Mouse (Mus musculus) adrenal gland, postnatal 36 days (tissue): Measurements from ENCODE around the gene Btbd10. TPM values are rescaled to one million over a fixed set of nuclear protein-coding genes. Genes with fewer than 3 reads are reported as not detected.

ENCODE experiments used
- DNase-seq, 2 experiments: peaks; one replicate each; pipeline ENCODE4 v3.0.0; 2021; ENCODE audit warnings: mixed read lengths in 1 of 2
- total RNA-seq, 2 experiments: library from RNA; stranded (reverse); gene quantifications; 2 replicates each; pipeline ENCODE4 v1.2.3; 2021

The Btbd10 gene
- total RNA-seq, 2 experiments from 2014 or later: 16.6 to 17.8 TPM

DNA sequence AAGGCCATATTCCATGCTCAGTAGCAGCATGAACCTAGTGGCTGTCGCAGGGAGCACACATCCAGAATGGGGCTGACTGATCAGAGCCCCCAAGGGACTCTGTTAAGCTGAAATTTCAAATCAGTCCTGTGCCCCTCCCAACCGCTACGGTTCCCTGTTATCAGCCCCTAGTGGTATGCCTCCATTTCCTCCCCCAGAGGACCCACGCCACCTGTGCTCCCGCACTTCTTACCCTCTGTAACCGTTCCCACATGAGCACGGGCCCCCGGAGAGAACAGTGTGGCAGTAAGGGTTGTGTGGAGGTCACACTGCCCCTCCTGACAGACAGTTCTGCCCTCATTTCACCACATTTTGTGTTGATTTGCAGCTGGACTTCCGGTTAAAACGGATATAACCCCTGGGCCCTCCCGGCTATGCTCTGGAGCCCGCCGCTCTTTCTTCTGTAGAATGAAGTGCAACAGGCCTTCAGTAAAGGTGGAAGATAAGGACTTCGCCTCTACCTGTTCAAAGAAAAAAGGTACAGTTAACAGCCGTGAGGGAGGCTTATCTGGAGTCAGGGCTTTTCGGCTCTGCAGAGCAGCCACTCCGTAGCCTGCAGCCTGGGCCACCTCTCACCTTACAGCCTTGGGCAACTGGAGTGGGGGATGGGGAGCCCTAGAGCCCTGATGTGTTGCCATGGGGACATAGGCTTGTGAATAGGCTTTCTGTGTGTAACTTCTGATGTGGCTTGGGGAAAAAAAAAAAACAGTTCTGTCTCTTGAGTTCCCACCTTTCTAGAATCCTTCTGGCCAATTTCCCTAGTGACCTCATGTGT is 73.9 kb downstream of the Btbd10 start:
- no peak for DNase-seq

DNA sequence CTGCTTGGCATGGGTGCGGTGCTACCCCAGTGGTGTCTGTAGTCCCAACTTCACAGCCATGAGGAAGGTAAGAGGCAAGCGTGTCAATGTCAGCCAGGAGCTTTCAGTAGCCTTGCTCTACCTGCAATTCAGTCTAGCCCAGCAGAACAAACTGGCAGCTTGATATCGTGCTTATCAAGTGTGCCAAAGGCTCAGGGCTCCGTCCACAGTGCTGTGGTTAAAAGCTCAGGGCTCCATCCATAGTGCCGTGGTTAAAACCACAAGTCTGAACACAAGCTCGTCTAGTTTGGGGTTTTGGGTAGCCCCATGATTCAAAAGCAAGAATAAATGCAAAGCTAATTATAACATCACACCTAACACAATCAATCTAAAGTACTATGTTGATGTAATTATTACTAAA is 74.6 kb downstream of the Btbd10 start:
- no peak for DNase-seq

DNA sequence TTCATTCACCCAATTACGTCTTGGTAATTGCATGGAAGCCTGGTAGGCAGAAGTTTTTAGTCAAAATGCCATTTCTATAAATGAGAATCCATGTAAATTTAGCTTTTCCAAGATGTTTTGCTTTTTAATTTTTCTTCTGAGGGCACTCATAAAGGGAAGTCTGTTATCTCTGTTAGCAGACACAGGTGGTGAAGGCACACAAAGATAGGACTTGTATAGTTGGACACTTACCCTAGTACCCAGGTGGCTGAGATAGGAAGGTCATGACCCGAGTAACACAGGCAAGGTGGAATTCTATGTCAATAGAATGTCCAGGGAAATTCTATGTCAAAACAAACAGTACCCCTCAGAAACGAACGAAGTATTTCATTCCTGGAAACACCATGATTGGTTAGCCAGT is 77.0 kb downstream of the Btbd10 start:
- DNase-seq: no peak

DNA sequence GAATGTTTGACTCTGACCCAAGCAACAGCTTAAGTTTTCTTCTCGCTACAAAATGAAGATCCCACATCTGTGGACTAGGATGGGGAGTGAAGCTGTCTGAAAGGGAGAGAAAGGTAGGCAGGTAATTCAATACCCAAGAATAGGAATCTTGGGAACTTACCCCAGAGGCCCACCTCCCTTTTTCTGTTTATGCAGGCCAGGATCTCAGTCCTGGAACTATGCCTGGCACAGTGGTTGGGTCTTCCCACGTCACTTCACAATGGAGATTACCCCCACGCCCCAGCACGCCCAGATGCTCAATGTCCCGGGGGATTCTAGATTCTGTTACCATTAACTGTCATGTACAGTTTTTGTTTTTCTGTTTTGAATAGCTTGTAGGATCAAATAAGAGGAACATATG is 77.5 kb downstream of the Btbd10 start:
- no peak for DNase-seq

DNA sequence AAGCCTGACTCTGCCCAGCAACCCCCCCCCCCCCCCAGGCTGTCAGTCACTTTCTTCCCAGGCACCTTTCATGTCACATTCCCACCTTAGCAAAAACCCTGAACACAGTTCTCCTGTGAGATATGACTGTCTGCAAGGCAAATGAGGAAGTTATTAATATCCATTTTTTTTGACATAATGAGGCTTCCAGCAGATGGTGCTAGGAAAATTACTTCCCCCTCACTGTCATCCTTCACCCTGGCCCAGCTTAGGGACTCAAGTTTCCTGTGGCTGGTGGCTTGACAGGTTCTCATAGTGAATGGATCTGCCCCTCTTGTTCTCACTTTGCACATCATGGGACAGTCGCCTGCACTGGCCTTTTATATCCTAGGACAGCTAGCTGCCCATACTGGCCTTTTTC is 80.0 kb downstream of the Btbd10 start:
- DNase-seq: no peak

DNA sequence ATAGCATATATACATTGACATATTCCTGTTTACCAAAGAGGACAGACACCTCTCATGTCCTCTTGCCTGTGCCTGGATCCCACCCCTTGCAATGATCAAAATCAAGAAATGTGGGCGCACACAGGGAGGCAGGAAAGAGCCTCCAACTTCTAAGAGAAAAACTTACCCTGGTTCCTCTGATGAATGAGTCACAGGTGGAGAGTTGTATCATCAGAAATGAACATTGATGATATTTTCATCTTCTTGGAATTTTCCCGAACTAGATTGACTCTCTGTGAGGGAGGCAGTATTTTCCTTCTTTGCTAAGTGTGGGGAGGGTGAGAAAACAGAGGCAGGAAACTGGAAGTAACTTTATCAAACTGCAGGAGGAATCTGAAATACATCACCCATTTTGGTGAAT is 83.8 kb downstream of the Btbd10 start:
- DNase-seq: no peak

DNA sequence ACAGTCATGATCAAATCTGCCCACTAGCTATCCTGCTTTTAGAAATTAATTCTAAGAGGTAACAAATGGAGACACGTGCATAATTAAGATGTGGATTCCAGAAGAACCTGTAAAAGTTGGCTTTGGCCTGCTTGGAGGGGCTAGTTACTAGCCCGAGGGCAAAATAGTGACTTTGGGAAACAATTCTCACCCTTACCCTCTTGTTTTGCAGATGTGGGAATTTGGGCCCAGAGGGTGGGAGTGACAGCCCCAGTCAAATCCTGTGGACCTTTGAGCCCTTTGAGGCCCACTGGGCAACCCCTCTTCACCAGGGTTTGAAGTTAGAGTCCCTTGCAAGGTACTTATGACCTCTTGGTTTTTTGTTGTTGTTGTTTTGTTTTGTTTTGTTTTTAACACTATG is 89.9 kb downstream of the Btbd10 start:
- no peak for DNase-seq

DNA sequence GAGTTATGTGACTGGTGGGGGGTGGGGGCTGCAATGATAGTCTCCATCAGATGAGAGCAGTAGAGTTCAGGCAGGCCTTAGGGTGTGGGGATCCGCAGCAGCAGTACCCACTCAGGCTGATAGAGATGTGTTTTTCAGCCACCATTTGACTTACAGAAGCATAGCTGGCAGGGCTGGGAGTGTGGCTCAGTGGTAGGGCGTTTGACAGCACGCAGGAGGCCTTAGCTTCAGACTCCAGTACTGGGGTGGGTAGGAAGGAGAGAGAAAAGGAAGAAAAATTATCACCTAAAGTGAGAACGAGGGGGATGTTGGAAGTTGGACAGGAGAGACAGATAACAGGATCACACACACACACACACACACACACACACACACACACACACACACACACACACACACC is 90.7 kb downstream of the Btbd10 start:
- no peak for DNase-seq

DNA sequence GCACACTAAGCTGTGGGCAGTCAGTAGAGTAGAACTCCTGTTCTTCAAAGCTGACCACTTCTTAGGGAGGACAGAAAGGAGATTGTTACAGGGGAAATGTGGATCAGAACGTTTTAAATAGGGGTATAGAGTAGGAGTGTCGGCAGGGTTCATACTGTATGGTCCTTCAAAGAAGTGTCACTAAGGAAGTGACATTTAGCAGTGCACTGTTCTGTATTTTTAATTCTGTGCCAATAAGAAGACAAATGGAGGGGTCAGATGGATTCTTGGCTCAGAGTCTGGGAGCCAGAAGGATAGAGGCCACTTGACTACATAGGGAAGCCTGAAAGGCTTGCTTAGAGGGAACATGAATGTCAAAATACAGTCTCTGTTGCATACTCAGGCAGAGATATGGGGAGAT is 91.9 kb downstream of the Btbd10 start:
- DNase-seq: no peak

DNA sequence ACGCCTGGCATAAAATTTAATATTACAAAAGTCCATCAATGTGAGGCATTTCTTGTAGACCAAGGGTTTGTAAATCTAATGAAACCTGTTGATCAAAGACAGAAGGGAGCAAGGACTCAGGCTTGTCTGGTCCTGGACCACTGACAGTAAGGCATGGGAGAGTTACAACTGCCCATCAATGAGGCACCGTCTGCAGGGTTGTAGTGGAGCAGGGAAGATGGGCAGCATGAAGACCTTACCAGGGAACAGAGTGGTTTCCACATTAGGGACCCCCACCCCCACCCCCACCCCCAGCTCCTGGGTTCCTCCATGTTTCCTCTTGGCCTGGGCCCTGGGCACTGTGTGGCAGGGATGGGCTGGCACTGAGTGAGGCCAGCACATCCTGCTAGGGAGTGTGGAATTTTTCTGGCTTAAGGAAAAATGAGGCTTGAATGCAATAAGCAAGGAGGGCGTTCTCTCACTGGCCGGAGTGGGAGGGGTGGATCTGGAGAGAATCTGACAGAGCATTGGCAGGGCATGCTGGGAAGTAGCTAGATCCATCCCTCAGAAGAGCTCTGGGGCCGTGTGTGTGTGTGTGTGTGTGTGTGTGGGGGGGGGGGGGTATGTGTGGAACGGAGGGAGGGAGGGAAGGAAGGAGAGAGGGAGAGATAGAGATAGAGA is 96.7 kb downstream of the Btbd10 start:
- no peak for DNase-seq

DNA sequence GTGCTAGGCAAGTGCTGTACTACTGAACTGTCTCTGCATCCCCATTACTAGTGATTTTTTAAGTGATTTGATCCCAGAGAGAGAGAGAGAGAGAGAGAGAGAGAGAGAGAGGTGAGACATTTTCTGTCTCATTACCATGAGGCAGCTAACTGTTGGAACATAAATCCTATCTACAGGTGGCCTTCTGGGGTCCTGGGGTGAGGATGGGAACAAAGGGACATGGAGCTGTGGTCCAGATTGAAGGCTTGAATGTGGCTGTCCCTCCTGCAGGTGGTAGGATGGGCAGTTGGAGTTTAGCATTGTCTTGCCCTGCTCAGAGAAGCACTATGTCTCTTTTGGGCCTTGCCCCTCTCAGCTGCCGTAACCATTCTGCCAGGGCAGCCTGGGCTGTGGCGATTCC is 98.2 kb downstream of the Btbd10 start:
- DNase-seq: no peak

DNA sequence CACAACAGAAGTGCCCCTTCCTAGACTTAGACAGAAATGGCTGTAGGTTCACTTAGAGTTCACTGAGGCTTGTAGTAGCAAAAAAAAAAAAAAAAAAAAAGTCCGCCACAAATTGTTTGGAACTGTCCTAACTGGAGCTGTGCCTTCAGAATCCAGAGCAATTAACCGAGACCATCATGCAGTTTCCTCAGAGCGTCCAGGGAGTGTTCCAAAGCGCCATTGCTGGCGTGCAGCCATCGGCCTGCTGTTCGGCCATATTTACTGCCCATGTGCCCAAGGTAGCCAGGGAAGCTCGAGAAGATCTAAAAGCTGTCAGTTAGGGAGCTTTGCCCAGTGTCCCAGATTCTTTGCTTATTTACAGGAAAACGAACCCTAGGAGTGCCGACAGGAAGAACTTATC is 98.6 kb downstream of the Btbd10 start:
- DNase-seq: peak in 1 of 2 experiments; percentile 42

DNA sequence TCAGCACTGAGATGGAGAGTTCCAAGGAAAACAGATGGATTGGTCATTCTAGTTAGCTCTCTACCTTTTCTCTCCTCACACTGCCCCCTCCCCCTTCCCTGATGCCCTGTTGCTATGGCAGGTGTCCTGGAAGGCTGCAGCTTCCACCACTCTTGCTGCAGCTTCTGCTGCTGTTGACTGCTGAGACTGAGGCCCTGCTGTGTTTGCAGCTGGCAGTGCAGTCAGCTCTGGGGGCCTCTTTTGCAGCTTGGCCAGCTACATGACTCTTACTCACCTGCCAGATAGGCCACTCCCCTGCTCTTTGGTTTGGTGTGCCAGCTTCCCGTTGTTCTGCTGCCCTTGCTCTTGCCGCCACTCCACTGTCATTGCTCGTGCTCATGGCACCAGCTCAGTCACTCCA is 99.3 kb downstream of the Btbd10 start:
- no peak for DNase-seq

DNA sequence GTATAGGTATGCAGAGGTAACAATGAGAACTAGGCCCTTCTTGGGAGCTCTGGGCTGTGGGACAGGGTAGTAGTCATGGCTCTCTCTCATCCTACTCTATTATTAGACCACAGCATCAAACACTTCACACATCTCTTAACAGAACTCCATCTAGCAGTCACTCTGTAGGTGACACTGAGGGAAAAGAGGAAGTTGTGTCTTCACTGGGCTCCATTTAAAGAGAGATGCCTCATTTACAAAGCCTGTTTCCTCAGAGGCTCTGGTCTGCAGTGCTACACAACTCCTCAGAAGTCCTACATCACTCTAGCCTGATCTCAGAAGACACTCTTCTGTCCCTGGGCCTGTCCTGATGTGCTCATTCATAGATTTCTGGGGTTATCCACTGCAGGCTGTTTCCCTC is 100.1 kb downstream of the Btbd10 start:
- no peak for DNase-seq

DNA sequence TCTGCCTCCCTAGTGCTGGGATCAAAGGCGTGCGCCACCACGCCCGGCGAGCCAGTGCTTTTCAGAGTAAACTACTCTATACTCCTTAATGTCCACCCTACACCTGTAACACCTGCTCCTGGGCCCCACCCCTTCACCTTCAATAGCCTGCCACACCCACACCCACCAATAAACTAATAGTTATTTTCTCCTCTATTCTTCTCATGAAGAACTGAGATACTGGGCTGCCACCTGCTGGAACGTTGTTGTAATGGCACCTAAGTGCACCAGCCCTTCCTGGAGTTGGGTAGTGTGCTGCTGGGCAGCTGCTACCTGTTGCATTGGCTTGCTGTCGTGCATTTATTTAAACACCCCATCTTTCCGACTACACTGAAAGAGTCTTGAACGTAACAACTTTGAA is 100.9 kb downstream of the Btbd10 start:
- DNase-seq: peak; percentile 72 to 79

Other genes with a start within 250 kb of the Btbd10 start
- 10 to 100 TPM in 1 of 2 experiments, 1 to 10 TPM in 1; 8.9 to 32.5 TPM for gene Arntl, start 161.9 kb downstream of the Btbd10 start, total RNA-seq
- gene Pth, start 19.2 kb upstream of the Btbd10 start, total RNA-seq: not detected
- 10 to 100 TPM; 50.5 to 55.9 TPM for gene Far1, start 144.4 kb upstream of the Btbd10 start, total RNA-seq